Mouse (Mus musculus): Measurements from ENCODE around the gene Plvap.
A peak's percentile ranks its signal among the peaks of the same experiment; 100 is the strongest.

The Plvap gene

DNA sequence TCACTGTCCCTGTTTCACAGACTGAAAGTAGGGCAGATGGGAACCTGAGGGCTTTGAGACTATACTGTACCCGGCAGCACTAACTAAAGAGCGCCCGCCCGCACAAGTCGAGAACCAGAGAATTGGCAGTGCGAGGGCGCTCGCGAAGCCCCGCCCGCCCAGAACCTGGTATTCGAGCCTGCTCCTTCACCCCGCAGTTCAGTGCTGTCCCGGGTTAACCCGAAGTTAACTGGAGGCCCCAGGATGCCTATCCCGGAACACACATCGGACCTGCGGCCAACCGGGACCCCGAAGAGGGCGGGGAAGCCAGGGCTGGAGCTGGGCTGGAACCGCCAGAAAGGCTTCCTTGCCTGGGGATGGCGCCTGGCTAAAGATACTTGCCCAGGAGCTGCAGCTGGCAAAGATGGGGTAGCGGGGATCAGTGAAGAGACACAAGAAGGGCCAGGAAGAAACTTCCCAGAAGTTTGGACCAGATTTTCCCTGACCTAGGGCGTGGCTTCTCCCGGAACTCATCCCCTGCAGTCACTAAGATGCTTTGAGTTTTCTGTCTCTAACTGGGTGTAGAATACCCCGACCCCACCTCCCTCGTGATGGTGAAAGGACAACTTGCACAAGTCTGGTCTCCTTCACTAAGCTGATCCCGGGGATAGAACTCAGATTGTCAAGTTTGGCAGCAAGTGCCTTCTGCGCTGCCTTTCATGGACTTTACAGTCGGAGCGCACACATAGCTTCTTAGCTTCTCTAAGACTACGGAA, 23.7 kb downstream of the Plvap start, which contains the start of gene Gtpbp3:
Gene Gtpbp3, plus strand, starts transcription at position 413 of the 755 bp plus-strand sequence.
- peak in 1 of 2 experiments; percentile 69 for DNase-seq (ENCODE audit: low spot score in 2 of 2)

DNA sequence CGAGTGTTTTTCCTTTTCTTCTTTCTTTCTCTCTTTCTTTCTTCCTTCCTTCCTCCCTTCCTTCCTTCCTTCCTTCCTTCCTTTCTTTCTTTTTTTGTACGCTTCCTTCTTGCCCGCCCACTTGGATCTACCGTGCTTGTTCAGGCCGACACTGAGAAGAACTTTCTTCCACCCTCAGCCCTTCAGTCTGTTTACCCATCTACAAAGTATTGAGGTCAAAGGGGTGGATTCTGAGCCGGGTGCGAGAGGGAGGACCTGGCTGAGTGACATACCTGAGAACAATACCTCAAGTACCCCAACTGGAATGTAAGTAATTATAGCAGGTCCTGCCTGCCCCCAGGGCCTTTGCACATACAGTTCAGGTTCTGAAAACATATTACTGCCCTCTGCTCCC, 25.4 kb downstream of the Plvap start:
- DNase-seq (ENCODE audit: low spot score in 2 of 2): no peak

DNA sequence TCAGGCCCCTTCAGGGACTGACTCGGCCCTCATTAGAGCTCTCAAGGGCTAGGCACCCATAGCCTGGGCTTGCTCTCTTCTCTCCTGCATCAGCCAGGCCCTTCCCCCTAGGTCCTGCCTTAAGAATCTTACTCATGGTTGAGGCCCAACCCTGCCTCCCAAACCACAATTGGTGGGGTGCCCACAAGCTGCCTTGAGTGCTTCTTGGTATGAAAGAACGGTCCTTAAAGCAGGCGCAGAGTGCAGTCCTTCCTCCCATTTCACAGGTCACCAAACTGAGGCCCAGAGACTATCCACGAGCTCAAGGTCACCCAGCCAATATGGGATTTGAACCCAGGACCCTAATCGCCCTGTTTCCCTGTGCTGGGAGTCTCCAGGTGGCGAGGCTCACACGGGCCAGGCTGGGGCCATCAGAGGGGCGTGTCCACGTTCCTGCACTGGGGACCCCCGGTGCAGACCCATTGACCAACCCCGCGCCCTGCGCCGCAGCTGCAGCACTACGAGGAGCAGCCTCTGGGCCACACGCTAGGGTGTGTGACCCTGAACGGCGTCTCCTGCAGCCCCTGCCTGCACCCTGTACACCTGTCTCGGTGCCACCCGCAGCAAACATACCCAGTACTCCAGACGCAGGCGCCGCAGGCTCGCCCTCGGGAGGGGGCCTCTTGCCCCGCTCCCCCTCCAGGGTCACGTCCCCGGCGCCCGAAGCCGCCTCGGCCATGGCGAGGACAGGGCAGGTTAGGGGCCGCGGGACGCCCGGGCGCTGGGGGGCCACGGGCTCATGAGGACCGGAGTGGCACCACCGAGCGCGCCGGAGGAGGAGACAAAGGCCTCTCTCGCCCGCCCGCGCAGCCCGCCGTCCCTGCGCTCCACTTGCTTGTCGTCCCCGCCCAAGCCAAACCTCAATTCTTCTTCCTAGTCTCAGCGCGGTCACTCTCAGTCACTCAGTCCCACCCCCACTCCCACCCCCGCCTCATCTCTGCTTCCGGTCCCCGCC, 26.1 kb downstream of the Plvap start, which contains the start of gene Ano8:
Gene Ano8, minus strand, starts transcription at position 822 of the 994 bp plus-strand sequence.
- peak in 1 of 2 experiments; percentile 79 for DNase-seq (ENCODE audit: low spot score in 2 of 2)

DNA sequence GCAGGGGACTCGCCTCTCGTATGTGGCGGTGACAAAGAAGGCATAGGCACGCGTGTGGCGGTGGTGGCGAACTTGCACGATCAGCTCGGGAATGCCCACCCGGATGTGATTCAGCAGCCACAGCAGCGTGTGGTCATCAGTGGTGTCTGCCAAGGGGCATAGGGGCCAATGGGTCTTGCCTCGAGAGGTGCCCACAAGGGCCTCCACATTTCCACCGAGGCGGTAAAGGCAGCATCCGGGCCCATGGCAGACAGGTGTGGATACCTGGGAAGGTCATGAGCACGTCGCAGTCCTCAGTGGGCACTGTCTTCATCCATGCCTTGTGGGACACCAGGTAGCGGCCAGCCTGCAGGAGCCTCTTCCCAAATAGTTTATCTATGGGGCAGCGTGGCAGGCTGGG, 26.8 kb downstream of the Plvap start:
- no peak for DNase-seq (ENCODE audit: low spot score in 2 of 2)

DNA sequence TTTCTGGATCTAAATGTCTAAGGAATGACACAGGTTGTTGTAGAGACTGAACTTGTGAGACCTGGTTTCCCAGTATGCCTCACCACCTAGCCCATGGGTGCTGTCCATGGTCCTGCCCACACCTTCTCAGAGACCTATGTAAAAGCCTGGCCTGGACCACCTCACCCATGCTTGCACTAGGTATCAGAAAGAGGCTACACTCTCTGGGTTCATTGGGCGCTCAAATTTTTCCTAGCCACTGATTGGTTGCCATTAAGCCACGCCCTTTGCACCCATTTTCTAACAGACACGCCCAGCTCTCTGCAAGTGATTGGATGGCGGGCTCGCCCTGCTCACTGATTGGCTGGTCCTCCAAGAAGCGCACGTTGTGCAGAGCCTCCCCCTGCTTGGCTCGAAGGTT, 27.6 kb downstream of the Plvap start:
- no peak for DNase-seq (ENCODE audit: low spot score in 2 of 2)

DNA sequence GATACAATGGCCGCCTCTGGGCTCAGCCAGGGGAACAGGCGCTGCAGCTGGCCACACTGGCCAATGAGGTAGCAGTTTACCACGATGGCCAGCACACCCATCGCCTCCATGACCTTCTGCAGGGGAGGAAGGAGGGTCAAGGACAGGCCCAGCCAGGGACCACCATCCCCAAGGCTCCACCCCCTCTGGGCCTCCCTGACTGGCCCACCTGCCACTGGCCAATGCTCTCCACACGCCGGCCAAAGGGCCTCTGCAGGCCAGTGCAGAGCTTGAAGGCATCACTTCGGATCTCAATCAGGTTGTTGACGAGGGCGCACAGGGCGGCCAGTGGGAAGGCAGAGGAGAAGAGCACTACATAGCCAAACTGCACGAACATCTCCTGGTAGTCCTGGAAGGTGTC, 32.6 kb downstream of the Plvap start:
- DNase-seq (ENCODE audit: low spot score in 2 of 2): no peak

DNA sequence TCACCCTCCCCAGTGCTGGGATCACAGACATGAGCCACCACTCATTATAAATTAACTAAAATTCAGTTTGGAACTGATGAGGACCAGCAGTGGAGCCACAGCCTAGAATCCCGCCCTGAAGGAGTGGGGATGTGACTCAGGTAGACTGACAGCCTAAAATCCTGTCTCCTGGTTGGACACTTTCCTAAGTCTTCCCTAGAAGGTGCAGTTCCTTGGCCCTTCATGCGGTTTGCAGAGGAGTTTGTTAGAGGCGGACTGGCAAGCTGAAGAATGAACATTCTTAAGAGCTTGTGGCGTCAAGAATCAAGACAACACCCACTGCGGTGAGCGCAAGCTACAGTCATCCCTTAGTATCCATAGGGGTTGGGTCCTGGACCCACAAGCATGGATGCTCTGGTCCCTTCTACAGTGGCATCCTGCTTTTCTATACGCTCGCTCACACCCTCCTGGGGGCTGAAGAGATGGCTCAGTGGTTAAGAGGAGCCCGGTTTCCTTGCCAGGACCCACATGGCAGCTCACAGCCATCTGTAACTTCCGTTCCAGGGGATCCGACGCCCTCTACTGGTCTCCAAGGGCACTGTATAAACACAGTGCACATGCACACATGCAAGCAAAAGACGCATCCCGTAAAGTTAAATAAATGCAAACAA, 34.2 kb downstream of the Plvap start:
- DNase-seq (ENCODE audit: low spot score in 2 of 2): no peak

DNA sequence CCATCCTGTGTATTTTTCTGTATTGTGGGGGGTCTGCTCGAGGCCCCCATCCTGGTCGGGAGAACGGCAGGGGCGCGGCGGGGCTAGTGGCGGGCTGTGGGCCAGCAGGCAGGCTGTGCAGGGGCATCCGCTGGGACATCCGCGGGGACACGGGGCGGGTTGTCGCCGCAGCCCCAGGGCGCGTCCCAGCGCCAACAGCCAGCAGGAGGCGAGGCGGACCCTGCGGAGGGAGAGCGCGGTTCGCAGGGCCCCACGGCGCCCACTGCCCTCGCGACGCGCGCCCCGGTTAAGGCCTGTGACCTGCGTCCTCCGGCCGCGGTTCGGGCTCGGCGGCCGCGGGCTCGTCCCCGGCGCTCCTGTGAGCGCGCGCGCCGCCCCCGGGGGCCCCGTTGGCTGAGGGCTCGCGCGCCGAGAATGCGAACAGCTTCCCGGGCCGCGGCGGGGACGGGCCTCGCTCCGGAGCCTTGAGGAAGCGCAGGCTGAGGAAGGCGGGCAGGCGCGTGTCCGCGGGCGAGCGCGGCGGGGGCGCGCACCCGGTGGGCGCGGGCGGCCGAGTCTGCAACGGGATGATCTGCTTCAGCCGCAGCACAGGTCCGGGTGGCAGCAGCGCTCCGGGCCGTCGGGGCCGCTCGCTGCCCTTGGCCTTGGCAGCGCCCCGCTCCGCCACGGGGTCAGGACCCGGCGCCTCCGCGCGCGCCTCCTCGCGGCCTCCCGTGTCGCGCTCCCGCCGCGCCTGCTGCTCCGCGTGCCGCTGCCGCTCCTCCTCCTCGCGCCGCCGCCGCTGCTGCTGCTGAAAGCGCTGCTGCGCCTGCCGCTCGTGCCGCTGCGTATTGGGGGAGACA, 35.2 kb downstream of the Plvap start:
- peak; percentile 71 to 78 for DNase-seq (ENCODE audit: low spot score in 2 of 2)

DNA sequence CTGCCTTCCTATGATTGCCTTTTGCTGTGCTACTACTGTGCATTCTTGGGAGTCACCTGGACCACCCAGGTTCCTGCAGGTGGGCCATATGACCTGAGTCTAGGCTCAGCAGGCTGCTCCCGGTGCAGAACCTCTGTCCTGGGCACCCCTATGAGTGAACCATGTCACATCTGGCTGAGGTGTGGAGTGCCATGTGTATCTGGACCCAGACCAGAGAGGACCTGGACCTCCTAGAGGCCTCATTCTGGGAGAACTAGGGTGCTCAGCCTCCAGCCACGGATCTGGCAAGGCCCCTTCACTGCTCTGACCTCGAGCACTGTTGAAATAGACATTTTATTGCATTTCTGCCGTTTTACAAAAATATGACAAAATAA, 35.9 kb downstream of the Plvap start:
- DNase-seq (ENCODE audit: low spot score in 2 of 2): no peak

DNA sequence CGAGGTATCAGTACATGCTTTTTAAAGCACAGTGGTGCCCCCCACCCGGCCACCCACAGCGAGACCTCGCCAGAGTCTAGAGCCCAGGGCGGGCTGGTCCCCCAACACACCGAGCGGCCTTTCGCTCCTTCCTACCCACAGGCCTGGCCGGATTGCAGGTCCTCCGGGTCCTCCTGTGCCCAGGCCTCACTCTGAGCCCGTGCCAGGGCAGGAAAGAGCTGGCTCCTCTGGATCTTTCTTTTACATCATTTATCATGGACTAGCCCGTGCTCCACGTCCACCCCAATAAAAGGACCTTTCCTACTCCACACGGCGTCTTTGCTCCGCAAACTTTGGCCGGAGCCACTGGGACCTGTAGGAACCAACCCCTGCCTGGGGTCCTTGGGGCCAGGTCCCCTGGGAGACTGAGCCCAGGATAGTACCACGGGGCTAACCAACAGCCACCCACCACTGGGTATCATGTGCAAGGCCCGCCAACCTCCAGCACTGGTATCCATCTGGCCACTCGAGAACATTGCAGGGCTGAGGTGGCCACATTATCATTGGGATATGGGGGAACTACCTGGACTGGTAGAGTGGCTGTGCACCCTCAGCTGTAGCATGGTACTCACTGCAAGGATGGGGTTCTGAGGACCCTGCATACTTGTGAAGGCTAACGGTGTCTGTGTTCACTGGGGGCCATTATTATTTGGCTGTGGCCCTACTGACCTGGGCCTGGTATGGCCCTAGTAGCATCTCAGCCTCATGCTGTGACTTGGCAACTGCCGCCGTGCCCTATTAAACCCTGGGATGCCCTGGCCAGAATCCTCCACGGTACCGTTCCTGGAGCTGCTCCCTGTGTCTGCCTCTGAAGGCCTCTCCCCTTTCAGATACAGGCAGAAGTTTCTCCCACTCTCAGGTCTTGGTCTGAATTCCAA, 36.5 kb downstream of the Plvap start:
- DNase-seq (ENCODE audit: low spot score in 2 of 2): no peak

DNA sequence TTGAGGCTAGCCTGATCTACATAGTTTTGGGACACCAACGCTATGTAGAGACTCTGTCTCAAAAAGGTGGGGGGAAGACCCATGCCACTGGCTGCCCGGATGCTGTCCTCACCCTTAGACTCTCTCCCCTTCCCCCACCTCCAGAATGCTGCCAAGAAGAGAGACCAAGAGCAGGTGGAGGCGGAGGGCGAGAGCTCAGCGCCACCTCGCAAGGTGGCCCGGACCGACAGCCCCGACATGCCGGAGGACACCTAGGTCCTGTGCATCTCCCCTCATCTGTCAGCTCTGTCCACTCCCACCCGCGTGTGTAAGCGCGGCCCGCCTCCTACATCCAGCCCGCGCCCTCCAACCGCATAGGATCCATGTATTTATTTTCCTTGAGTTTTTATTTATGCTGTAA, 37.2 kb downstream of the Plvap start:
- no peak for DNase-seq (ENCODE audit: low spot score in 2 of 2)

DNA sequence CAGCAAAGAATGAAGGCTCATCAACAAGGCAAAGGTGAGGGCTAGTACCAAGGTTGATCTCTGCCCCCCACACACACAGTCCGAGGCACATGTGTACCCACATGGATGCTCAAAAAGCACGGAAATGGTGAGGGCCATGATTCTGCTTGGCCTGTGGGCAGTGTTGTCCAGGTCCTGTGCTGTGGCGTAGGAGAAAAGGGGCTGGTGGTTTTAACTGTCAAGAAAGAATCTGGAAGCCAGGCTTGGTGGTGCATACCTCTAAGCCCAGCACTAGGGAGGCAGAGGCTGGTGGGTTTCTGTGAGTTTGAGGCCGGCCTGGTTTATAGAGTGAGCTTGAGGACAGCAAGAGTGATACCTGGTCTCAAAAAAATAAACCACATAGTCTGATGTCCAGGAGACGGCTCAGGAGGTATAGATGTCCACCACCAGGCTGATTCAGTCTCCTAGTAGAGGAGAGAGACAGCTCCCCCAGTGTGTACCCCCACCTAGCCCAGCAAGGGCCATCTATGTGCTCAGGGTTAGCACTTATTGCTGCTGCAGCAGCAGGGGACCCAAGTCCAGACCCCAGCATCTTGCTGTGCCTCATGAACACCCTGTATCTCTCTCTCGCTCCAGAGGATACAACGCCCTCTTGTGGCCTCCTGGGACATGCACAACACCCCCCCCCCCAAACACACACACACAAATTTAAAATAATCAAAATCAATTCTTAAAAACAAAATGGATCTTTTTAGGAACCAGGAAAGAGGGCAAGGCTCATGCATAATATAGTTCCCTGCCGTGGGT, 38.8 kb downstream of the Plvap start:
- no peak for DNase-seq (ENCODE audit: low spot score in 2 of 2)

DNA sequence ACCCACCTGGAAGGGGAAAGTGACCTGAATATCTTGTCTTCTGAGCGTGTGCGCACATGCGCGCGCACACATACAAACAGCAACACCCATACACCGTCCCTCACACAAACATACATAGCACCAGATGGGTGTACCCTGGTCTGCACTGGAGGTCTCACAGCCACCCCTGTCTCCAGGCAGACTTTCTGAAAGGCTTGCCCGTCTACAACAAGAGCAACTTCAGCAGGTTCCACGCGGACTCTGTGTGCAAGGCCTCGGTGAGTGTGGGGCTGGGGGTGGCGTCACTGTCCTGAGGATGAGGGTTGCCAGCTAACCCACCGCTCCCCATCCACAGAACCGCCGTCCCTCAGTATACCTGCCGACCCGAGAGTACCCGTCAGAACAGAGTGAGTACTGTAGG, 39.7 kb downstream of the Plvap start:
- no peak for DNase-seq (ENCODE audit: low spot score in 2 of 2)

DNA sequence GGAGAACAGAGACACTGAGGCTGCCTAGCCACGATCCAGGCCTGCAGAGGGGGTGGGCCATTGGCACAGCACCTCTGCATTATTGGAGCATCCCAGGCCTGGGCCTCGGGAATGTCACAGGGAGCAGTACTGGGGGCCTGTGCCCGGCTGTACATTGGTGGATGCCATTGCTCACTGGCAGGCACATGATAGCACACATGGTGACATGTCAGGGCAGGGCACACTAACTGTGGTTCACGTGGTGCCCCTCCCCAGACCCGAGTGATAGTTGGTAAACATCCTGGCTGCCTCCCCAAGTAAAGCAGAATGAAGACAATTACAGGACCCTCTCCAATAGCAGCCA, 40.7 kb downstream of the Plvap start:
- DNase-seq (ENCODE audit: low spot score in 2 of 2): no peak

DNA sequence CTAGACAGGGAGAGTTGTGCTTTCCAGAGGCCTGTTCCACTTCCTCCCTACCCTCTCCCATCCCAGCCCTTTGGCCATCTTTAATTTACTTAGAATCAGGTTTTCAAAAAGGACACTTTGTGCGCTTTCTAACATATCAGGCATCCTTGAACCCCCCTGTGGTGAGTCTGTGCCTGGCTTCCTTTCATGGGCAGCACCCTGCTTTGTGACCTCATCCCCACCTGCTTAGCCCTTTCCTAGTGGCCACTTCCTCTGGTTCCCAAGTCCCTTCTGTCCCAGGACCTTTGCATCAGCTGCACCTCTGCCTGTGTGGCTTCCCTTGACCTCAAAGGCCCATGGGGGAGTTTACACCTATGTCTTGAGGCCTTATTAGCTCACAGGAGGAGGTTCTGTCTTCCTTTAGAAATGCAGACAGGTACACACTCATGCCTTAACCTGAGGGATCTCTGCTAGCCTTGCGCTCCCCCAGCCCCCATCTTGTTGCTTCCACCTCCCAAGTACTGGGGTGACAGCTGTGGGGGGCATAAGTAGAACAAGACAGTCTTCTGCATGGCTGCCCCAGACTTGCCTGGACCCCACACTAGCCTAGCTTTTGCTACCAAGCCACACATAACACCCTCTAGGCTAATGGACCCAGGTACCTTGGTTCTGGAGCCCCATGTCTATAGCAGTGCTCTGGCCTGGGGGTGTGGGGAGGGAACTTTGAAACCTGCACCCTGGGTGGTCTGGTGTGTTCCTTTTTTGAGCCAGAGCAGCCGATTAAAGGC, 41.2 kb downstream of the Plvap start:
- no peak for DNase-seq (ENCODE audit: low spot score in 2 of 2)

DNA sequence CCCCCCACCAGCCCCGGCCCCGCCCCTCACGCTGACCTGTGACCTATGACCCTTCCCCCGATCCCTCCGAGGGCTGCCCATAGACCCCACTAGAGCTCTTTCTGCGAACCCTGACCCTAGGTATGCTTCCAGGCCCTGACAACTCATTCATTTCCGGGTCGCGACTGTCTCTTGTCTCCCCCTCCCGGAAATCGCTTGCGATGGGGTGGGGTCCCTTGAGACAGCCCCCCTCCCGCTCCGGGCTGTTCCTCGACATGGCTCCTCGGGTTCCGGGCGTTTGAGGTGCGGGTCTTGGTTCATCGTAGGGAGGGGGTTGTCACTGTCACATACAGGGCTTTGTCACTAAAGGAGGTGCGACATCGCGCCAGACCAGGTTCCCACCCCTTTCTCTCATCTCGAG, 42.1 kb downstream of the Plvap start:
- peak; percentile 56 to 70 for DNase-seq (ENCODE audit: low spot score in 2 of 2)

DNA sequence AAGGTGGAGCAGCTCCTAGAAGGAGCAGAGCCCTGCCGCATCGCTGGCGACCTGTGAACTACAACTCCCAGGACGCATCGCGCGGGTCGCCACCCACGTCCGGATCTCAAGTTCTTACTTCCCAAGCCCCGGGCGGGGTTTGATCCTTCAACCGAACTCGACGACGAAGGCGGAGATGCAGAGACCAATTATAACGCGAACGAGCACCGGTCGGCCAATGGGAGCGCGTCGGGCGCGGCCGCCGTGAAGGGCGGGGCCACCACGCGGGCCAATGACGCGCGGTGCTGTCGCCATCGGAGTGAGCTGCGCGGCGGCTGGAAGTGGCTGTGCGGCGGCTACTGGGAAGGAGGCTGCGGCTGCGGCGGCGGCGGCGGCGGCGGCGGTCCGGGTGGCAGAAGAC, 42.6 kb downstream of the Plvap start, which contains the start of gene Dda1:
Gene Dda1, plus strand, starts transcription at position 284 of the 400 bp plus-strand sequence.
- peak; percentile 98 to 99 for DNase-seq (ENCODE audit: low spot score in 2 of 2)

DNA sequence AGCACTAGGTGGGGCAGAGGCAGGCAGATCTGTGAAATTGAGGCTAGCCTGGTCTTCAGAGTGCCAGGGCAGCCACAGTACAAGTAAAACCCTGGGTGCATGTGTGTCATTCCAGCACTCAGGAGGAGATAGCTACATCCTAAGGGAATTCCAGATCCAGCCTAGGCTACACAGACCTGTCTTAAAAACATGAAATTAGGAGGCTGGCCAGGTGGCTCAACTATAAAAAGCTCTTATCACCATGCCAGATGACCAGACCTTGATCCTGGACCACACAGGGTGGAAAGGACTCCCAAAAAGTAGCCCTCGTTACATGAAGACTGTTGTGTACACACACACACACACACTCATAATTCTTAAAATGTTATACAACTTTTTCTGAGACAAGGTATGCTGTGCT, 43.6 kb downstream of the Plvap start:
- DNase-seq (ENCODE audit: low spot score in 2 of 2): no peak

DNA sequence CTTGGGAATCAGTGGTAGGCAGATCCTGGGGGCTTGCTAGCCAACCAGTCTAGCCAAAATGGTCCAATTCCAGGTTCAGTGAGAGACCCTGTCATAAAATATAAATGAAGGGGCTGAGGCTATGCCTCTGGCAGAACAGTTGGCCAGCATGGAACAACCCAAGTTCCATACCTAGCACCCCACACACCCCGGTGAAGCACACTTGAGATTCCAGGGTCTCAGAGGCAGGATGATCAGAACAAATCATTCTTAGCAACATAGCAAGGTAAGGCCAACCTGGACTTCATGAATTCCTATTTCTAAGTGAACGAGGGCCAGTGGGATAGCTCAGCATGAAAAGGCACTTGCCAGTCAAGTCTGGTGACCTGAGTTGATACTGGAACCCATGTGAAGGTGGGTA, 44.4 kb downstream of the Plvap start:
- DNase-seq (ENCODE audit: low spot score in 2 of 2): no peak

All from frontal cortex, postnatal 14 days (tissue).